Mouse (Mus musculus): ENCODE measurements at regions not wholly inside any gene's neighbourhood (a gene's known extent, or its start where the extent isn't known, plus 50 kb on each side); places are given as distances from the start of the nearest gene placed in this dataset.

- DNase-seq: no peak
- intact Hi-C loops (cut with DNase I; ENCODE audit: low total_unique reads): no loop called here
Measured at GRCm38 (mm10) chr1:186198391-186198790, 81.3 kb upstream of the Lyplal1 start.

GRCm38 (mm10) chr1:186197057-186197456 lies 79.9 kb upstream of the Lyplal1 start:
- peak; percentile 33 for DNase-seq

GRCm38 (mm10) chr1:186189390-186189789 lies 72.3 kb upstream of the Lyplal1 start:
- peak; percentile 73 for DNase-seq
- intact Hi-C loops (cut with DNase I; ENCODE audit: low total_unique reads): loop anchor here (10.0 kb wide), 1 partner anchor 505 kb away; no protein-coding TSS in a partner anchor

More at GRCm38 (mm10) chr1:186197057-186197456, 79.9 kb upstream of the Lyplal1 start:
- intact Hi-C loops (cut with DNase I; ENCODE audit: low total_unique reads): no loop called here

GRCm38 (mm10) chr1:186187372-186187771 lies 70.3 kb upstream of the Lyplal1 start:
- no peak for DNase-seq
- intact Hi-C loops (cut with DNase I; ENCODE audit: low total_unique reads): loop anchor here (10.0 kb wide), 1 partner anchor 503 kb away; no protein-coding TSS in a partner anchor

GRCm38 (mm10) chr1:186183204-186183651 lies 66.1 kb upstream of the Lyplal1 start:
- intact Hi-C loops (cut with DNase I; ENCODE audit: low total_unique reads): loop anchor here (5.0 to 10.0 kb wide), 2 partner anchors 498 to 534 kb away; no protein-coding TSS in a partner anchor
- DNase-seq: no peak

- peak; percentile 62 for DNase-seq
- intact Hi-C loops (cut with DNase I; ENCODE audit: low total_unique reads): loop anchor here (5.0 to 10.0 kb wide), 2 partner anchors 498 to 535 kb away; no protein-coding TSS in a partner anchor
Measured at GRCm38 (mm10) chr1:186182498-186183203, 65.5 kb upstream of the Lyplal1 start.

- intact Hi-C loops (cut with DNase I; ENCODE audit: low total_unique reads): no loop called here
- DNase-seq: no peak
Measured at GRCm38 (mm10) chr1:186177019-186177418, 59.9 kb upstream of the Lyplal1 start.

GRCm38 (mm10) chr1:186173472-186174014 lies 56.4 kb upstream of the Lyplal1 start:
- DNase-seq: no peak
- intact Hi-C loops (cut with DNase I; ENCODE audit: low total_unique reads): no loop called here

- intact Hi-C loops (cut with DNase I; ENCODE audit: low total_unique reads): no loop called here
- DNase-seq: no peak
Measured at GRCm38 (mm10) chr1:186171691-186172090, 54.6 kb upstream of the Lyplal1 start.

Measured in gastrocnemius, postnatal 14 days (tissue).